Mouse (Mus musculus) lung, embryonic 14.5 days (tissue): Measurements from ENCODE around the gene Sit1. TPM values are rescaled to one million over a fixed set of nuclear protein-coding genes. Genes with fewer than 3 reads are reported as not detected.

Experiments used
- ATAC-seq: fragments of 200-750 bp; cut with Nextera tagmentation; 2 replicates; pipeline ENCODE4 v1.8.0; 2017; ENCODE audit warnings: mild to moderate bottlenecking, moderate TSS enrichment, moderate library complexity; ENCODE audit not compliant: insufficient read depth
- DNase-seq: peaks from one replicate; pipeline ENCODE4 v3.0.0-alpha.2; 2015
- H3K27ac ChIP-seq: fragments of 300-500 bp; sonication (generic); 2 replicates; pipeline ENCODE4 v1.5.1; 2014; ENCODE audit warnings: low read depth, mild to moderate bottlenecking, moderate library complexity
- H3K27me3 ChIP-seq: fragments of 300-500 bp; sonication (generic); 2 replicates; pipeline ENCODE4 v1.6.1; 2014; ENCODE audit warnings: low read length, control low read depth; ENCODE audit not compliant: insufficient read depth
- H3K36me3 ChIP-seq: fragments of 300-500 bp; sonication (generic); 2 replicates; pipeline ENCODE4 v1.6.1; 2014; ENCODE audit warnings: control low read depth; ENCODE audit not compliant: insufficient read depth
- H3K4me1 ChIP-seq: fragments of 300-500 bp; sonication (generic); 2 replicates; pipeline ENCODE4 v1.6.1; 2014; ENCODE audit warnings: antibody characterized with exemption, control low read depth; ENCODE audit not compliant: insufficient read depth
- H3K4me2 ChIP-seq: fragments of 300-500 bp; sonication (generic); 2 replicates; pipeline ENCODE4 v1.6.1; 2014; ENCODE audit warnings: mild to moderate bottlenecking
- H3K4me3 ChIP-seq: fragments of 300-500 bp; sonication (generic); 2 replicates; pipeline ENCODE4 v1.5.1; 2014; ENCODE audit warnings: low read depth, low read length
- H3K9ac ChIP-seq: fragments of 300-500 bp; sonication (generic); 2 replicates; pipeline ENCODE4 v1.6.1; 2014
- H3K9me3 ChIP-seq: fragments of 300-500 bp; sonication (generic); 2 replicates; pipeline ENCODE4 v1.6.1; 2016; ENCODE audit warnings: low read depth, low read length, control low read depth
- CTCF ChIP-seq: IDR thresholded peaks from 2 replicates; pipeline ENCODE4 v1.5.1; 2016; ENCODE audit warnings: antibody characterized with exemption, low read depth
- WGBS: fragments of 180-500 bp; shearing (Covaris S2); extraction: QIAGEN DNeasy Blood & Tissue Kit; methylation state at CpG from one replicate; pipeline ENCODE4 v1.1.7; 2014; 5-methylcytosine and 5-hydroxymethylcytosine counted together
- polyA plus RNA-seq: library from polyadenylated mRNA; unstranded; fragments of >200 nt; fragmentation: Nextera tagmentation; extraction: Ambion mirVana; gene quantifications from 2 replicates; pipeline ENCODE4 v1.2.1, GENCODE M21; 2014

The Sit1 gene
- not detected in 2 replicates for polyA plus RNA-seq

GRCm38 (mm10) chr4:43483535-43484091, at the start of gene Sit1:
Gene Sit1 (minus strand): TSS chr4:43483734.
- no peak for ATAC-seq
- no peak within 1 kb of the TSS for H3K27ac ChIP-seq
- TF ChIP-seq CTCF, result no peak

GRCm38 (mm10) chr4:43533270-43533669, 49.7 kb upstream of the Sit1 start:
- H3K9ac ChIP-seq, result no peak overlapping the region
- no peak overlapping the region for H3K27ac ChIP-seq
- TF ChIP-seq CTCF, result no peak
- no peak overlapping the region for H3K4me2 ChIP-seq
- H3K4me1 ChIP-seq, result no peaks in the 10 kb centered on the region
- no peaks in the 10 kb centered on the region for H3K9me3 ChIP-seq
- ATAC-seq (no peak), DNase-seq (no peak)
- no peak overlapping the region for H3K4me3 ChIP-seq
- H3K27me3 ChIP-seq, result no peaks in the 10 kb centered on the region
- peaks cover 83% of the 10 kb centered on the region for H3K36me3 ChIP-seq
- 81% methylated on average over 9 of the region's 9 CpGs for WGBS

More at GRCm38 (mm10) chr4:43483535-43484091, at the start of gene Sit1:
- H3K36me3 ChIP-seq, result no peaks in the 10 kb centered on the region
- no peaks in the 10 kb centered on the region for H3K9me3 ChIP-seq
- H3K27me3 ChIP-seq, result no peaks in the 10 kb centered on the region
- no peak within 1 kb of the TSS for H3K4me2 ChIP-seq
- WGBS, result 53% methylated on average over 12 of the region's 12 CpGs
- no peaks in the 10 kb centered on the region for H3K4me1 ChIP-seq
- no peak for DNase-seq
- H3K9ac ChIP-seq, result no peak within 1 kb of the TSS
- no peak within 1 kb of the TSS for H3K4me3 ChIP-seq

- 18% methylated on average over 7 of the region's 7 CpGs for WGBS
- H3K9me3 ChIP-seq, result no peaks in the 10 kb centered on the region
- no peak; the same call in 1 of the 2 replicates for ATAC-seq
- no peaks in the 10 kb centered on the region for H3K4me1 ChIP-seq
- H3K27ac ChIP-seq, result peak overlapping the region; percentile 7; the same call in 1 of the 2 replicates
- H3K4me3 ChIP-seq, result no peak overlapping the region
- peak; percentile 86 for TF ChIP-seq CTCF
- H3K27me3 ChIP-seq, result no peaks in the 10 kb centered on the region
- peak; percentile 87 for DNase-seq
- no peak overlapping the region for H3K4me2 ChIP-seq
- no peak overlapping the region for H3K9ac ChIP-seq
- H3K36me3 ChIP-seq, result peaks cover 56% of the 10 kb centered on the region
Measured at GRCm38 (mm10) chr4:43530581-43530980, 47.0 kb upstream of the Sit1 start.

GRCm38 (mm10) chr4:43530081-43530501, 46.6 kb upstream of the Sit1 start:
- no peak for DNase-seq
- Histone ChIP-seq H3K4me1 (no peaks in the 10 kb centered on the region), H3K27ac (peak overlapping the region; percentile 7; the same call in 1 of the 2 replicates), H3K9ac (no peak overlapping the region), H3K27me3 (no peaks in the 10 kb centered on the region), H3K9me3 (no peaks in the 10 kb centered on the region), H3K4me3 (no peak overlapping the region), H3K36me3 (peaks cover 51% of the 10 kb centered on the region), H3K4me2 (no peak overlapping the region)
- no peak for ATAC-seq
- 46% methylated on average over 8 of the region's 8 CpGs for WGBS
- no peak for TF ChIP-seq CTCF

DNA sequence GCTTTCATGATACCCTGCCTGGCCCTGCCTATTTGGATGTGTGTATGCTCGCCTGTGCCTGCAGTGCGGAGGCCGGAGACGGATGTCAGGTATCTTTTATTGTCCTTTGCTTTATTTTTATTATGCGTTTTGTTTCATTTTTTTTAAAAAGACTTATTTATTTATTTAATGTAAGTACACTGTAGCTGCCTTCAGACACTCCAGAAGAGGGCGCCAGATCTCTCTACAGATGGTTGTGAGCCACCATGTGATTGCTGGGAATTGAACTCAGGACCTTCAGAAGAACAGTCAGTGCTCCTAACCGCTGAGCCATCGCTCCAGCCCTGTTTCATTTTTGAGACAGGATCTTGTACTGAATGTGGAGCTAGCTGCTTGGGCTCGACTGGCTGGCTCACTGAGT, 45.0 kb upstream of the Sit1 start:
- no peak overlapping the region for H3K4me3 ChIP-seq
- peaks cover 7% of the 10 kb centered on the region for H3K27me3 ChIP-seq
- no peak overlapping the region for H3K27ac ChIP-seq
- H3K9me3 ChIP-seq, result no peaks in the 10 kb centered on the region
- H3K9ac ChIP-seq, result no peak overlapping the region
- ATAC-seq, result no peak
- TF ChIP-seq CTCF, result peak; percentile 39
- no peak overlapping the region for H3K4me2 ChIP-seq
- DNase-seq, result peak; percentile 28
- peaks cover 3% of the 10 kb centered on the region; the same call in 1 of the 2 replicates for H3K4me1 ChIP-seq
- H3K36me3 ChIP-seq, result peaks cover 35% of the 10 kb centered on the region
- 73% methylated on average over 9 of the region's 9 CpGs for WGBS

DNA sequence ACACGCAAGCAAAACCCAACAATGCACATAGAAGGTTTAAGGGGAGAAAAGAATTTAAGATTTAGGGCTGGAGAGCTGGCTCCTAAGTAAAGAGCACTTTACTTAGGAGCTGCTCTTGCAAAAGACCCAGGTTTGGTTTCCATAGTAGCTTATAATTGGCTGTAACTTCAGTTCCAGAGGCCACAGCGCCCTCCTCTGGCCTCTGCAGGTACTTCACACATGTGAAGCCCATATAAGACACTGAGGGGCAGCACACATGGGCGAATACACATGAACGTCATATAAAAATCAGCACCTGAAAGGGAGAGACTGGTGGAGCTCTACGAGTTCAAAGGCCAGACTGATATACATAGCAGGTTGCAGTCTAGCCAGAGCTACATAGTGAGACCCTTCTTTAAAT, 44.3 kb upstream of the Sit1 start:
- Histone ChIP-seq H3K4me1 (peaks cover 3% of the 10 kb centered on the region; the same call in 1 of the 2 replicates), H3K4me3 (no peak overlapping the region), H3K9ac (no peak overlapping the region), H3K9me3 (no peaks in the 10 kb centered on the region), H3K4me2 (no peak overlapping the region), H3K27ac (no peak overlapping the region), H3K27me3 (peaks cover 9% of the 10 kb centered on the region), H3K36me3 (peaks cover 29% of the 10 kb centered on the region)
- ATAC-seq (no peak), DNase-seq (peak; percentile 23)
- TF ChIP-seq CTCF, result peak; percentile 48
- WGBS, result 60% methylated on average over 5 of the region's 5 CpGs

- H3K27ac ChIP-seq, result no peak overlapping the region
- ATAC-seq, result peak; percentile 39; the same call in 1 of the 2 replicates
Measured at GRCm38 (mm10) chr4:43519956-43520355, 36.4 kb upstream of the Sit1 start.

More at GRCm38 (mm10) chr4:43519956-43520355, 36.4 kb upstream of the Sit1 start:
- DNase-seq, result peak; percentile 98
- Histone ChIP-seq H3K4me1 (peaks cover 3% of the 10 kb centered on the region; the same call in 1 of the 2 replicates), H3K36me3 (peaks cover 24% of the 10 kb centered on the region), H3K4me3 (peak overlapping the region; percentile 19; the same call in 1 of the 2 replicates), H3K4me2 (peak overlapping the region; percentile 75), H3K27me3 (peaks cover 9% of the 10 kb centered on the region), H3K9me3 (no peaks in the 10 kb centered on the region), H3K9ac (peak overlapping the region; percentile 27; the same call in 1 of the 2 replicates)
- TF ChIP-seq CTCF, result no peak
- WGBS, result 12% methylated on average over 6 of the region's 6 CpGs
